Mouse (Mus musculus) layer of hippocampus, postnatal 10 days (tissue): Measurements from ENCODE around the gene Gm20547. TPM values are rescaled to one million over a fixed set of nuclear protein-coding genes. Genes with fewer than 3 reads are reported as not detected.
"Not testable (repeated sequence)": the region's sequence is repeated elsewhere in the genome, so short reads cannot be mapped to it uniquely, and the experiment has no call there.

ENCODE experiments used
- DNase-seq, 2 experiments: peaks; one replicate each; pipeline ENCODE4 v3.0.0; 2021; ENCODE audit warnings: low spot score in 2 of 2
- total RNA-seq, 2 experiments: library from RNA; stranded (reverse); gene quantifications; 2 replicates each; pipeline ENCODE4 v1.2.3; 2021

Gene Gm20547
- total RNA-seq, 2 experiments from 2014 or later, result 0.20 TPM; not detected in 1

DNA sequence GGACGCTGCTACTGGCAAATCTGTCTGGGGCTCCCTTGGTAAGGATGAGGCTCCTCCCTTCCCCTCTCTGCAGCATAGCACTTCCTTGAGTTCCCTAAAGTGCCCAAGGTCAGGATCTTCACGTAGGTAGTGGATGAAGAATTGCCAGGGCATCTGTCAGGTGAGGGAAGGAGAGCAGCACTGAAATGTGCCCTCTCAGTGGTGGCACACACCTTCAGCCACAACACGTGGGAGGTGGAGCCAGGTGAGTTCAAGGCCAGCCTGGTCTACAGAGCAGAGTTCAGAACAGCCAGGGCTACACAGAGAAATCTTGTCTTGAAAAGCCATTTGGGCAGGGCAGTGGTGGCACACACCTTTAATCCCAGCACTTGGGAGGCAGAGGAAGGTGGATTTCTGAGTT is 27.1 kb downstream of the Gm20547 start:
- DNase-seq, result no peak

DNA sequence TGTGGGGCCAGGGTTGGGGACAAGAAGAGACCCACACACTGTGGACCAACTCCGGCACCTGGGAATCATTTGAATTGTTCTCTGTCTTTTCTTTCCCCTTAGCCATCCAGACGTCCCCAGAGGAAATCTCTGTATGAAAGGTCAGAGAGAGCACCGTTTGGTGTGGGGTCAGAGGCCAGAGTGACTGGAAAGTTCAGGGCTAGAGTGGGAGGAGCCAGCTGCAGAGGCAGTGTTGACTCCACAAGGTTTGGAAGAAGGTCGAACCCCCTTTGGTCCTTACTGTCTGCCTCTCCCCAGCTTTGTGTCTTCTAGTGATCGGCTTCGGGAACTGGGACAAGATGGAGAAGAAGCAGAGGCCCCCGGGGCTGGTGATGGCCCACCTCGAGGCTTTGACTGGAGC is 28.3 kb downstream of the Gm20547 start:
- DNase-seq, result no peak

DNA sequence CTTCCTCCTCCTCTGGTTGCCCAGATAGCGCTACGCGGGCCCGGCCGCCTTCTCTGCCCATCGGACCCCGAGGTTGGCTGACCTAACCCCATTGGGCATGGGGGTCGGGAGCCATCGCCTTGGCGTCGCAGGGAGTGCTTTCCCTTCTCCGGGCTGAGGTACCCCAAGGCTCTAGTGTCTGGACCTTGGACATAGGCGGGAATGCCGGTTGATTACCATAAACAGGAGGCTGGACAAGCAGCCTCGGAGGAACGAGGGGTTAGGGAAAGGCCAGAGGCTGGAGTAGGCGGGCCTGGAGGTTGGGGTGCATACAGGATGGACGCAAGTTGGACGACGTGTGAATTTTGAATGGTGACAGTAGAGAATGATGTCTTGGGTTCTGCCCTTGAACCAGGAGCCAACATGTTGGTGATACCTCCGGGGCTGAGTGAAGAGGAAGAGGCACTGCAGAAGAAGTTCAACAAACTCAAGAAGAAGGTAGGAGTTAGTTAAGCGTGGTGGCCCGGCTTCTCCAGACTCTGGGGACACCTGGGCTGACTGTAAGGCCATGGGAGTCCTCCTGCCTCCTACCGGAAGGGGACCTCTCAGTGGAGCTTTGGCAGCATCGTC is 31.2 kb downstream of the Gm20547 start:
- no peak for DNase-seq

DNA sequence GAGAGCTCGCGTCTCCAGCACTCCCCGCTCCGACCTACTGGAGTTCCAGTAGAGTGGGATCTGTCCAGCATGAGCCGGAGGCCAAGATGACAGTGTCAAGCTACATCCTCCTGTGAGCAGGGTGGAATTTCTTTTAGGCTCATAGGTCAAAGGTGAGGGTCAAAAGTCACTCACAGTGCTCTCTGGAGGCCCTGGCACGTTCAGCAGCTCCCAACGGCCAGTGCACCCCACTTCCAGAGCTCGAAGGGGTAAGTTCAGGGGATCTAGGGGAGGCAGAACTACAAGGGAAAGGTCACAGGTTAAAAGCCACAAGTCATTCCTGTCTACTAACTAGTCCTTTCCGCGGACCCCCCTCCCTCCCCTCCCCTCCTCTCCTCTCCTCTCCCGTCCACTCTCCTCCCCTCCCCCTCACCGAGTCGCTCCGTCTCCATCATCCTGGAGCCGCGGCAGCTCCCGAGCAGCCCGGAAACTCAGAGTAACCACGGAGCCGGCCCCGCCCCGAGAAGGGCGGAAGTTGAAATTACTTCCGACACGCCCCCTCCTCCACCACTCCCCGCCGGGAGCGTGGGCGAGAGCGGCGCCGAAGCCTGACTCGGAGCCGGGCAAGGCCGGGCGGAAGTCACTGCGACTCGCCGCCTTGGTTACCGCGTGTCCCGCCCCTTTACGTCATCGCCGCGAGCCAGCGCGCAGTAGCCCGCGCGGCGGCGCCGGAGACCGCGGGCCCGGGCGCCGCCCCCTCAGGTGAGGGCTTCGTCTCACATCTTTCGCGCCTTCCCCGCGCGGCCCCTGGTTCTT is 31.9 kb downstream of the Gm20547 start, which contains the start of the genes Skiv2l and Nelfe:
Skiv2l (minus strand) TSS at position 489 of the 795 bp plus-strand sequence.
Nelfe (plus strand) TSS at position 670 of the 795 bp plus-strand sequence.
- peak; percentile 97 to 99 for DNase-seq

DNA sequence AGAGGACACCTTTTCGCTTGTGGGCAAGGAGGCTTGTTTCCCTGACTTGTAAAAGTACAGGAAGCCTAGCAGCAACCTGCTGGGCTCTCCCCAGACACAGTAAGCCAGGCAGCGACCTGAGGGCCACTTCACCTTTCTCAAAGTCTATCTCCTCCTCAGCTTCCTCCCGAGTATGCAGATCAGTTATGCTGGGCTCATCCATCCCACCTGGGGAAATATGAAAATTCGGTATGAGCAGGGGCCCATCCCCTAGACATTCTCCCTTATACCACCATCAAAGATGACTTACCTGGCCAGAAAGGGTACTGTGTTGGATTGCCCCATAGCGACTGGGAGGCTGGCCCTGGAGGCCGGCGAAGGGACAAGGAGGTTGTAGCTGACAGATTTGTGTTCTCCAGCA is 34.2 kb downstream of the Gm20547 start:
- no peak for DNase-seq

DNA sequence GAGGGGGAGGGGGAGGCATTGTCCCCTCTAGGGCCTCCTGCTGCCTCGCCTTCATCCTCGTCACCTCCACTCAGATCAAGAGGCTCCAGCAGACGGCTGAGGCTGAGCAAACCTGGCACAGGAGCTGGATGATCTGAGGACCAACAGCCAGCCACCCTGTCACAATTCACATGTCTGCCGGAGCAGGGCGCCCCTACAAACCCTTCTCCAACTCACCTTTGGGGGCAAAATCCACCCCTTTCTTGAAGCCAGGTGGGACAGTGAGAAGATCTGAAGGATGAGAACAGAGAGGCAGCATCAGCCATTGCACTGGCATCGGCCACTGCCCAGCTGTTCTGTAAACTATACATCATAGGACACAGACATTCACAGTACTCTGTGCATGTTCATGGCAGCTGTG is 34.6 kb downstream of the Gm20547 start:
- no peak for DNase-seq

DNA sequence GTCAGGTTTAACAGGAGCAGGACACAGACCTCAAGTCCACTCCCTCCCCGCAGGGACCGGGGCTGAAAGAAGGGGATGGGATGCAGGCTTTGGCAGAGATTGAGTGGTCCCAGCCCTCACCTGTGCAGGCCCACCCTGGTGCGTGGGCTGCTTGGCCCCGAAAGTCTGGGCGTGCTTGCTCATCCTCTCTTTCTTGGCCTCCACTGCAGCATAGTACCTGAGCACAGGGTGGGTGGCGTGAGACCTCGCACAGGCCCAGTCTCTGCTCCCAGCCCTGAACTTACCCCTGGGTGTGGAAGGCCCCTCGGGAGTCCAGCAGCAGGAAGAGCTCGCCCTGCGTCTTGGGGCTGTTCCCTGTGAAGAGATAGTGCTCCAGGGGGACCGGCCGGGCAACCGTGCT is 37.0 kb downstream of the Gm20547 start:
- DNase-seq, result no peak

DNA sequence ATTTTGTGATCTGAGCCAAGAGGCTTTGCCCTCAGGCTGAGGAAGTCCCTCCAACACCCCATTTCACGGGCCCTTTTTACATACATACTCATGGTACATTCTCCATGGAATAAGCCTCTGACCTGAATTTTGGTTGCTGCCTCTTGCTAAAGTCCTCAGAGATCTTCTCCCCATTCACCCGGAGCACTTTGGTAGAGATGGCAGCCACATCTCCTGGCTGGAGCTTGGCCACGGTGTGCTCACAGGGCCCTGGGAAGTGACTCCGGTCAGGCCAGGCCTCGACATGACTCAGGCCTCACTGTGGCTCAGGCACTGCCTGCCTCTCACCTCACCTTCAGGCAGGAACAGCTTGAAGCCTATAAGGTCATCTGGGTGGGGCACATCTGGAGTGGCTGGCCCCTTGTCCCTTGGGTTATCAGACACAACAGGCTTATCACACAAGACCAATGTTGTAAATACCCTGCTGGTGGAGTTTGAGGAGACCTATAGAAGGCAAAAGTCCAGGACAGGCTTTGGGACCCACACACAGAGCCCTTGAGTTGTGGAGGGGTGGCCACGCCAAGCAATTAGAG is 41.0 kb downstream of the Gm20547 start:
- no peak for DNase-seq

DNA sequence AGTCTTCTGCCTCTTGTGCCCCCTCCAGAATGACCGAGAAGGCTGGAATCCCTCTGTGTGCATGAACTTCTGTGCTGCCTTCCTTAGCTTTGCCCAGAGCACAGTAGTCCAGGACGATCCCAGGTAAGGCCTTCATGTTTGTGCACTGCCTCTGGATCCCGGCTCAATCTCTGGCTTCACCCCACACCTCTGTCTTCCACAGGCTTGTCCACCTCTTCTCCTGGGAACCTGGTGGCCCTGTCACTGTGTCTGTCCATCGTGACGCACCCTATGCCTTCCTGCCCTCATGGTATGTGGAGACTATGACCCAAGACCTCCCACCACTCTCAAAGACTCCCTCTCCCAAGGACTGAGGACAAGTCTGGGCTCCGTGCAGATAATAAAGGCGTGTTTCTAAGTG is 43.1 kb downstream of the Gm20547 start:
- DNase-seq, result no peak

DNA sequence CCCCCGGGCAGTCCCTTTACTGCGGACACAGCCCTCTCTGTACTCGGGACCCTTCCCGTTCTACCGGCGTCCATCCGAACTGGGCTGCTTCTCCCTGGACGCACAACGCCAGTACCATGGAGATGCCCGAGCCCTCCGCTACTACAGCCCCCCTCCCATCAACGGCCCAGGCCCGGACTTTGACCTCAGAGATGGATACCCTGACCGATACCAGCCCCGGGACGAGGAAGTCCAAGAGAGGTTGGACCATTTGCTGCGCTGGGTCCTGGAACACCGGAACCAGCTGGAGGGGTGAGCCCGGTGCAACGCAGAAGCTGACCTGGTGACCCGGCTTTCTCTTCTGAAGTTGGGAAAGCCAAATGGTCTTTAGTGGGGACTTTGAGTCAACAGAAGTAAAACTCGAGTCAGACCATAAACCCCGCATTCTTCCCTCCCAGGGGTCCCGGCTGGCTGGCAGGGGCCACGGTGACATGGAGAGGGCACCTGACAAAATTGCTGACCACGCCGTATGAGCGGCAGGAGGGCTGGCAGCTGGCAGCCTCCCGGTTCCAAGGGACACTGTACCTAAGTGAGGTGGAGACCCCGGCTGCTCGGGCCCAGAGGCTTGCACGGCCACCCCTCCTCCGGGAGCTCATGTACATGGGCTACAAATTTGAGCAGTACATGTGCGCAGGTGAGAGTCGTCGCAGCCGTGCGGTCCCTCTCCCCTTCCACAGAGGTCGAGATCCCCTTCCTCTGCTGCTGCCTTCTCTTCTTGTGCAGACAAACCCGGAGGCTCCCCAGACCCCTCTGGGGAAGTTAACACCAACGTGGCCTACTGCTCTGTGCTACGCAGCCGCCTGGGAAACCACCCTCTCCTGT is 44.1 kb downstream of the Gm20547 start:
- DNase-seq, result peak in 1 of 2 experiments; percentile 20

DNA sequence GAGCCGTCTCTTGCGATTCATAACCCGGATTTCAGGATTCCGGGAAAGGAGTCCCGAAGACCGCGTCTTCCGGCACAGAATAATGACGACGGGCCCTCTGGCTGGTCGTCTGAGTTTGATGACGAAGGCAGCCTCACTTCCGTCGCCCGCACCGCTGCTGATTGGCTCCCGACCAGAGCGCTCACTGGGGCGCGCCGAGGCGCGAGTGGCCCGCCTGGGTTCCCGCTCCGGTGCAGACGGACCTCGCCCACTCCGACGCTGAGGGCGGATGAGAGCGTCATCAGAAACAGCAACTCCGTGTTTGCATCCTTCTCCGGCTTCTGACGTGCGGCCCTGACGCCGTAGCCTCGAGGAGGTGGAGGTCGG is 45.0 kb downstream of the Gm20547 start, which contains the start of the genes Stk19 and Dxo:
Stk19 (minus strand) TSS at position 90 of the 366 bp plus-strand sequence.
Dxo (plus strand) TSS at position 164 of the 366 bp plus-strand sequence.
- peak; percentile 97 for DNase-seq

DNA sequence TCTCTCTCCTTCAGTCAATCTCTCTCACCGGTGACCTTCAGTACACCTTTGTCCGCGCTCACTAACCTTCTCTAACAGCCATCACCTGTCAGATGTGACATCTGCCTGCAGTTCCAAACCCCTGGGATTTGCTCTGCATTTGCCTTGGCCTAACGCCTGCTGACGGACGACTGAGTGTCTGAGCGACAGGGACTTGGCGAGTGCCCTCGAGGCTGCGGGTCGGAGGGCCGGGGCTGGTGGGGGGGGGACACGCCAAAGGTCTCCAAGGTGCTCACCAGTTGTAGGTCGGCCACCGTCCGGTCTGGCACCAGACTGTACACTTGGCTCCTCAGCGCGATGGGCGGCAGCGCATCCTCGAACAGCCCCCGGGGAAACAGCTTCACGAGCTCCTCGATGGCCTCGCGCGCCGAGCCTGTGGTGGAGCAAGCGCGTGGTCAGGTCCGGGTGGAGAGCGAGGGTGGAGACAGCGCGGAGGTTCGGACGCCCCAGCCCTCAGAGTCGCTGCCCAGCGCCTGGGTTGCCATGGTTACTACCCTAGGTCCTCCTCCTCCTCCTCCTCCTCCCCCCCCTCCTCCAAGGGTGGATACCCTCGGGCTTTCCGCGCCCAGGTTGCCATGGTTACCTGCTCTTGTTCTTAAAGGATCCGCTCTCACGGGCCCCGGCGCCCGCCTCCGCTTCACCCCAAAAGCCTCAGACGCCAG is 45.5 kb downstream of the Gm20547 start:
- DNase-seq, result no peak

DNA sequence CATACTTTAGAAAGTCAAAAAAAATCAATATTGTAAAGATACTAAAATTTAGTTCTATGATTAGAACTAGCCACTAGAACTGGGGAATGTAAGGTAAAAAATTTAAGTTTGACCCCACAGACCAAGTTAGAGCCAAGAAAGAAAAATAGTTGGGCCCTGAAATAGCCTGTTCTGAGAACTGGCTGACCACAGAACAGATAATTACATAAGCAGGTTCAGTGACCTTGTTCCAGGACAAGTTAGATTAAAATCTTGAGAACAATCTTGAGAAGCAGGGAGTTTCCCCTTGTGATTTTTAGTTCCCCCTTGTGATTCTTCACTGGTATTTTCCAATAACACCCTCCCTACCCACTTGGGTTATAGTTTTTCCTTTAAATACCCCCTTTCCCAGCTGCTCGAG is 51.1 kb downstream of the Gm20547 start:
- not testable (repeated sequence) for DNase-seq

DNA sequence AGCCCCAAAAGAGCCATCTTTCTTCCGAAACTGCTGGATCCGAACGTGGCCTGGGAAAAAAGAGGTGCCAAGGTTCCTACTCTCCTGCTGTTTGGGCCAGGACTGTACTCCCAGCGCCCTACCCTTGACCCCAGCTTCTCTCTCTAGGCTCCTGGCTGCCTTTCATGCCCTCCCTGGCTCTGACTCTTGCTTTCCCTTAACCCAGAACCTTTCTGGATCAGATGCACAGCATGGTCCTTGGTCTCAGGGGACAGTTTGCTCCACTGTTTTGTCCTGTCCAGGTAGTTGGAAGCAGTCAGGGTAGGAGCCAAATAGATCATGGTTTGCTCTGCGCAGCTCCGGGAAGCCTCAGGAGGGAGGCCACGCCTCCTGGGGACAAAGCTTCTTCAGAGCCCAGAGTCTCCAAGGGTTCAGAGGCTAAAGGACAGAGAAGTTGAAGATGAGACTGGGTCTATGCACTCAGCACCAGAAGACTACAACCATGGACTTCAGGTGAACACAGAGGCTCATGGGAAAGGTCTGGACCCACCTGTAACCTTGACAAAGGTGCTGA is 66.9 kb downstream of the Gm20547 start:
- DNase-seq, result no peak

DNA sequence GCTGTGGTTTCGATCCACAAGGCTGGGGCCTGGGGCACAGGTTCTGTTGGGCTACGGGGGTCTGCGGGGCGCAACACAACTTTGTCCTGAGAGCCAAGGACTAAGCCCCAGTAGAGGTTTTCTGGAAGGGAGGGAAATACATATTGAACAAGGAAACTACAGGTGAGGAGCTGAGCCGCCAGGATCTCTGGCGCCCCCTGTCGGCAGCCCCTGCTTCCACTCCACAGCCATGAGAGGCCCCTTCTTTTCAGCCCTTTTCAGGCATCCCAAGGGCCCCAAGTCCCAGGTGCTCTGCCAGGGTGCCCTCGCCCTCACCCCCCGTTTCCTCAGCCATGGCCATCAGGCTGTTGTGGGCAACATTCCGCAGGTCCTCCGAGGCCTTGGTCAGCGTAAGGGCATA is 68.1 kb downstream of the Gm20547 start:
- DNase-seq, result peak; percentile 40 to 52

DNA sequence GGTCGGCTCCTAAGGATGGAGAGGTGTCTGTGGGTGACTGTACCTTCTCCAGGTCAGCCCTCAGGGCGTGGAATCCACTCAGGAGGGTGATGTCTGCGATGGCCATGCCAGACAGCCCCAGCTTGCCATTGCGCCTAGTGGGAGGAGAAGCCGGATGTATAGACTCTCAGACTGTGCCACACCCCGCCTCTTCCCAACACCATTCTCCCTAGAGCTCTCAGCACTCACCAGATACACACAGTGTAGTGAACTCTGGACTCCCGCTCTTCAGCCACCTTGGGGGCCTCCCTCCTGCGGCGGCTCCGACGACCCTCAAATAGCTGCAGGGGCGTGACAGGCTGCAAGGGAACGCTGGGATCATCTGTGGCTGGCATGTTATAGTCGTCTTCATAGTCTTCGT is 70.6 kb downstream of the Gm20547 start:
- DNase-seq, result no peak

DNA sequence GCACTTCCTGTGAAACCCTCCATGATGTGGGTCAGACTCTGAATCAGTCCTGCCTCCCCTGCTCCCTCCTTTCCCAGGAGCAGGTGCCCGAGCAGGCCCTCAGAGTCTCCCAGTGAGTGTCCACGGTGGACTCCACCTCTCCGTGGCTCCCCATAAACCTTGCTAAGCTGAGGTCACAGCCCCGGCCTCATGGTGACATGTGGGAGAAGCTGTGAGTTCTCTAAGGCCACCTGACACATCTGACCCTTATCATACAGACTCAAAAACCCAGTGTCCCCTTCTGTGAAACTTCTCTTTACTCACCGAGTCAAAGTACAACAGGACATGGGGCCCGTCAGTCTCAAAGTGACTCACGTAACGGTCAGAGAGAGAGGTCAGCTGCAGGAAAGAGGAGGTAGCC is 71.0 kb downstream of the Gm20547 start:
- DNase-seq, result not testable (repeated sequence)

DNA sequence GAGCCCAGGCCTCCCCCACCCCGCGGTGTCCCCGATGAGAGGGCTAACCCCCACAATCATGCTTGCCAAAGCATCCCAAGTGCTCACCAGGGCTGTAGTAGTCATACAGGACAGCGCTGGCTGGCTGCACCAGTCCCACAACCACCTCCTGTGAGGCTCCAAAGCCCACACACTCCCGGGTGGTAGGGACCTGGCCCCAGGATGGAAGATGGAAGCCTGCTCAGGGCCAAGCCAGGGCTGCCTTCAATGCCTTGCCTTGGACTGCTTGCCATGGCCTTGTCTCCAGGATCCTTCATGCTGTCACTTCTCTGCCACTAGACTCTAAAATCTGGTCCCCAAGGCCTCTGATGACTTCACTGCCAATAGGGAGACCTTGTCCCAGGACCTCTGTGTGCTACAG is 71.4 kb downstream of the Gm20547 start:
- not testable (repeated sequence) for DNase-seq

DNA sequence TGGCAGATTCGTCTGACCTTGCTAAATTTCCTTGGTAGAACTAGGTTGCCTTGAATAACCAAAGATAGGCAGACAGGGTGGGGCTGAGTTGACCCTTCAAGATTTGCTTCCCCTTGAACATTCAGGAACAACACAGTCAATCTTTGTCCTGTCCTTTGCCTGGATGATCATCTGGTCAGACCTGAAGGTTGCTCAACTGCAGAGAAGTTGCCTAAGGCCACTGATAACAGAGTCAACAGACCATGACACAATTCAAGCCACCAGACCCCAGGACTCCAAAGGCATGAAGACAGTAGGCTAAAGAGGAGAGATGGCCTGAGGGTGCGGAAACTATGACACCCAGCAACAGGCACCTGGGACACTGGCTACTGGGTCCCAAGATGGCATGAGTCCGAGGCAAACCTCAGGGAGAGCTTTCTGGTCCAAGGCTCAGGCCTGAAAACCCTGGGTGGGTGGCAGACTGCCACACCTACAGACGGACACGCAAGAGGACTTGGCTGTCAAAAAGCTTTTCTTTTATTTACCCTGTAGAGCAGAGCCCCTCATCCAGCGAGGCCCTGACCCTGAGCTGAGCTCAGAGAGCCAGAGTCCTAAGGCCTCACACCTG is 73.1 kb downstream of the Gm20547 start:
- DNase-seq, result no peak

DNA sequence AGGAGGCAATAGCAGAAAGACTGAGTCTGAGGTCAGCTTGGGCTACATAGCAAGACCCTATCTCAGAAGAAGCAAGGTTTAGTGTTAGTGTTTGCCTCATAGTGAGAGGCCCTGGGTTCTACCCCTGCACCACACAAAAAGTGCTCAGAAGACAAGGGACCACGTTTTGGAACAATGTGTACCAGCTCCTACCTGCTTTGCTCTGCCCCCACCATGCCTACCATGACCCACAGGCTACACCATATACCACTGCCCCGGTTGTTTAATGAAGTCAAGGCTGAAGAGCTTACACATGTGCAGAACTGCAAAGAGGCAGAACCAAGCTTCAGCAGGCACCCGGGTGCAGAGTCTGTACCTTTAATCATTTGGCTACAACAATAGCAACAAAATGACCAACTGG is 74.7 kb downstream of the Gm20547 start:
- no peak for DNase-seq
